Mouse (Mus musculus) embryonic fibroblast, embryonic 13.5 days (primary cell): ENCODE data around the gene Cyp8b1.

ENCODE experiments used
- CTCF ChIP-seq: IDR thresholded peaks from 2 replicates; pipeline ENCODE4 v1.5.1; 2011; ENCODE audit warnings: mild to moderate bottlenecking, control low read depth, low read length, moderate library complexity, borderline replicate concordance; ENCODE audit not compliant: insufficient read depth
- POLR2A ChIP-seq: IDR thresholded peaks from 2 replicates; pipeline ENCODE4 v1.6.1; 2011; ENCODE audit warnings: low read depth, mild to moderate bottlenecking, control low read depth, low read length, moderate library complexity

DNA sequence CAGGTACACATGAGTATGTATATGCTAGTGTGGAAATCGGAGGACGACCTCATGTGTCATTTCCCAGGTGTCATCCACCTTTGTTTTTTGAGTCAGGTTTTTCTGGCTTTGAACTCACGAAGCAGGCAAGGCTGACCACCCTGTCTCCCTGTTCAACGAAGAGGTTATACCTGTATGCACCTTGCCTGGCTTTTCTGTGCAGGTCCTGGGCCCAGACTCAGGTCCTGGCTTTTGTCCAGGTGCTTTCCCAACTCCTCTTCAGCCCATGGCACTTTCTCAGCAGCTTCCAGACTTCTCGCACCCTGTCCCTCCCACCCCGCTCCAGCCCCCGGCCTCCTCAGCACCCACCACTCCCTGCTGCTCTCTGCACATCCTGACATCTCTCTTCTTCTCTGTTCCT lies 4.9 kb downstream of the Cyp8b1 start:
- TF ChIP-seq CTCF (no peak), POLR2A (no peak)
